Mouse (Mus musculus): ENCODE measurements around the gene Ifnar2. TPM values are rescaled to one million over a fixed set of nuclear protein-coding genes. Genes with fewer than 3 reads are reported as not detected.

The Ifnar2 gene
- polyA plus RNA-seq, 1 experiment from 2014 or later, result 34.0 TPM

GRCm38 (mm10) chr16:91398944-91399343 is 26.4 kb downstream of the Ifnar2 start:
- Histone ChIP-seq H3K4me1 (no peaks in the 10 kb centered on the region), H3K4me2 (replicated peaks) (no peak overlapping the region), H3K9me3 (replicated peaks) (no peaks in the 10 kb centered on the region), H3K27me3 (no peaks in the 10 kb centered on the region), H3K36me3 (peaks cover 22% of the 10 kb centered on the region), H3K4me3 (no peak overlapping the region), H3K9ac (no peak overlapping the region), H3K27ac (no peak overlapping the region)
- 92% methylated on average over 7 of the region's 7 CpGs for WGBS
- no peak for ATAC-seq (ENCODE audit: low FRiP score)

- no peak for ATAC-seq (ENCODE audit: low FRiP score)
- no peak overlapping the region for H3K9ac ChIP-seq
- H3K4me3 ChIP-seq, result no peak overlapping the region
- no peaks in the 10 kb centered on the region for H3K9me3 ChIP-seq (replicated peaks)
- WGBS, result 89% methylated on average over 6 of the region's 6 CpGs
- peaks cover 12% of the 10 kb centered on the region for H3K36me3 ChIP-seq
- H3K27me3 ChIP-seq, result peaks cover 2% of the 10 kb centered on the region; the same call in 1 of the 2 replicates
- no peak overlapping the region for H3K27ac ChIP-seq
- no peak overlapping the region for H3K4me2 ChIP-seq (replicated peaks)
- H3K4me1 ChIP-seq, result peaks cover 7% of the 10 kb centered on the region
Observed at GRCm38 (mm10) chr16:91401569-91402165, 29.1 kb downstream of the Ifnar2 start.

GRCm38 (mm10) chr16:91403784-91404183 is 31.2 kb downstream of the Ifnar2 start:
- H3K36me3 ChIP-seq, result peaks cover 12% of the 10 kb centered on the region; the same call in 1 of the 2 replicates
- H3K4me2 ChIP-seq (replicated peaks), result no peak overlapping the region
- H3K9ac ChIP-seq, result no peak overlapping the region
- ATAC-seq (ENCODE audit: low FRiP score), result no peak
- peaks cover 7% of the 10 kb centered on the region; the same call in 1 of the 2 replicates for H3K27me3 ChIP-seq
- peaks cover 10% of the 10 kb centered on the region for H3K4me1 ChIP-seq
- 81% methylated on average over 9 of the region's 9 CpGs for WGBS
- H3K4me3 ChIP-seq, result no peak overlapping the region
- no peak overlapping the region for H3K27ac ChIP-seq
- no peaks in the 10 kb centered on the region for H3K9me3 ChIP-seq (replicated peaks)

- no peak overlapping the region for H3K4me3 ChIP-seq
- ATAC-seq (ENCODE audit: low FRiP score), result no peak
- 91% methylated on average over 8 of the region's 8 CpGs for WGBS
- H3K36me3 ChIP-seq, result peaks cover 12% of the 10 kb centered on the region; the same call in 1 of the 2 replicates
- peaks cover 10% of the 10 kb centered on the region for H3K4me1 ChIP-seq
- H3K27me3 ChIP-seq, result peaks cover 7% of the 10 kb centered on the region; the same call in 1 of the 2 replicates
- H3K9me3 ChIP-seq (replicated peaks), result no peaks in the 10 kb centered on the region
- H3K9ac ChIP-seq, result no peak overlapping the region
- no peak overlapping the region for H3K27ac ChIP-seq
- no peak overlapping the region for H3K4me2 ChIP-seq (replicated peaks)
Observed at GRCm38 (mm10) chr16:91404187-91404586, 31.6 kb downstream of the Ifnar2 start.

GRCm38 (mm10) chr16:91404828-91405577 is 32.4 kb downstream of the Ifnar2 start:
- Histone ChIP-seq H3K27ac (no peak overlapping the region), H3K4me3 (no peak overlapping the region), H3K9ac (no peak overlapping the region), H3K4me2 (replicated peaks) (no peak overlapping the region), H3K9me3 (replicated peaks) (no peaks in the 10 kb centered on the region), H3K27me3 (peaks cover 7% of the 10 kb centered on the region; the same call in 1 of the 2 replicates), H3K4me1 (peaks cover 10% of the 10 kb centered on the region), H3K36me3 (peaks cover 12% of the 10 kb centered on the region; the same call in 1 of the 2 replicates)
- no peak for ATAC-seq (ENCODE audit: low FRiP score)
- 75% methylated on average over 10 of the region's 10 CpGs for WGBS

- H3K4me2 ChIP-seq (replicated peaks), result peak within 1 kb of the TSS; percentile 99
- peak within 1 kb of the TSS; percentile 71 for H3K9ac ChIP-seq
- peaks cover 7% of the 10 kb centered on the region; the same call in 1 of the 2 replicates for H3K27me3 ChIP-seq
- ATAC-seq (ENCODE audit: low FRiP score), result peak; percentile 74
- H3K4me3 ChIP-seq, result peak within 1 kb of the TSS; percentile 64
- H3K4me1 ChIP-seq, result peaks cover 10% of the 10 kb centered on the region
- 6% methylated on average over 47 of the region's 51 CpGs for WGBS
- H3K9me3 ChIP-seq (replicated peaks), result no peaks in the 10 kb centered on the region
- H3K36me3 ChIP-seq, result peaks cover 12% of the 10 kb centered on the region; the same call in 1 of the 2 replicates
- H3K27ac ChIP-seq, result 0 out of 2 replicates have a peak within 1 kb of the TSS, but pooled peaks have one; percentile 7
Observed at GRCm38 (mm10) chr16:91405640-91406584, 33.3 kb downstream of the Ifnar2 start, which contains the start of gene Il10rb. TSS of gene Il10rb (plus strand) at chr16:91406164.

GRCm38 (mm10) chr16:91406585-91407220 is 34.1 kb downstream of the Ifnar2 start:
- peak overlapping the region; percentile 64 for H3K4me3 ChIP-seq
- peaks cover 12% of the 10 kb centered on the region; the same call in 1 of the 2 replicates for H3K36me3 ChIP-seq
- H3K27me3 ChIP-seq, result peaks cover 7% of the 10 kb centered on the region; the same call in 1 of the 2 replicates
- H3K4me2 ChIP-seq (replicated peaks), result peak overlapping the region; percentile 99
- no peaks in the 10 kb centered on the region for H3K9me3 ChIP-seq (replicated peaks)
- 0 out of 2 replicates have a peak overlapping the region, but pooled peaks have one; percentile 7 for H3K27ac ChIP-seq
- peak overlapping the region; percentile 71 for H3K9ac ChIP-seq
- H3K4me1 ChIP-seq, result peaks cover 10% of the 10 kb centered on the region
- peak; percentile 39; the same call in 1 of the 2 replicates for ATAC-seq (ENCODE audit: low FRiP score)
- 2% methylated on average over 13 of the region's 13 CpGs for WGBS

- Histone ChIP-seq H3K4me1 (no peaks in the 10 kb centered on the region), H3K36me3 (no peaks in the 10 kb centered on the region), H3K4me2 (replicated peaks) (no peak overlapping the region), H3K9ac (no peak overlapping the region), H3K27ac (no peak overlapping the region), H3K27me3 (no peaks in the 10 kb centered on the region), H3K4me3 (no peak overlapping the region), H3K9me3 (replicated peaks) (no peaks in the 10 kb centered on the region)
- 77% methylated on average over 12 of the region's 12 CpGs for WGBS
- ATAC-seq (ENCODE audit: low FRiP score), result no peak
Observed at GRCm38 (mm10) chr16:91413102-91413844, 40.7 kb downstream of the Ifnar2 start.

- Histone ChIP-seq H3K4me3 (no peak overlapping the region), H3K27me3 (no peaks in the 10 kb centered on the region), H3K9me3 (replicated peaks) (no peaks in the 10 kb centered on the region), H3K9ac (no peak overlapping the region), H3K36me3 (no peaks in the 10 kb centered on the region), H3K4me1 (no peaks in the 10 kb centered on the region), H3K27ac (no peak overlapping the region), H3K4me2 (replicated peaks) (no peak overlapping the region)
- 82% methylated on average over 9 of the region's 9 CpGs for WGBS
- no peak for ATAC-seq (ENCODE audit: low FRiP score)
Observed at GRCm38 (mm10) chr16:91415391-91416189, 43.0 kb downstream of the Ifnar2 start.

- no peak overlapping the region for H3K27ac ChIP-seq
- WGBS, result 97% methylated on average over 6 of the region's 6 CpGs
- no peak overlapping the region for H3K4me3 ChIP-seq
- no peak for ATAC-seq (ENCODE audit: low FRiP score)
- H3K4me2 ChIP-seq (replicated peaks), result no peak overlapping the region
- H3K9ac ChIP-seq, result no peak overlapping the region
- no peaks in the 10 kb centered on the region for H3K27me3 ChIP-seq
- no peaks in the 10 kb centered on the region for H3K9me3 ChIP-seq (replicated peaks)
- H3K36me3 ChIP-seq, result no peaks in the 10 kb centered on the region
- H3K4me1 ChIP-seq, result no peaks in the 10 kb centered on the region
Observed at GRCm38 (mm10) chr16:91416357-91416756, 43.8 kb downstream of the Ifnar2 start.
